Mouse (Mus musculus): ENCODE measurements at regions not wholly inside any gene's neighbourhood (a gene's known extent, or its start where the extent isn't known, plus 50 kb on each side); places are given as distances from the start of the nearest gene placed in this dataset.

- H3K4me3 ChIP-seq (replicated peaks), result no peak overlapping the region
- no peaks in the 10 kb centered on the region for H3K9me3 ChIP-seq (replicated peaks)
- no peak overlapping the region for H3K4me2 ChIP-seq (replicated peaks)
- peaks cover 6% of the 10 kb centered on the region; the same call in 1 of the 2 replicates for H3K4me1 ChIP-seq
- H3K27me3 ChIP-seq, result no peaks in the 10 kb centered on the region
- no peak overlapping the region for H3K9ac ChIP-seq
- H3K27ac ChIP-seq (replicated peaks), result no peak overlapping the region
- no peak for ATAC-seq (ENCODE audit: insufficient number of reproducible peaks, low FRiP score, low TSS enrichment, low read depth)
- no peaks in the 10 kb centered on the region for H3K36me3 ChIP-seq
- 41% methylated on average over 5 of the region's 5 CpGs for WGBS
Measured at GRCm38 (mm10) chr4:100700002-100700401, 76.5 kb upstream of the Cachd1 start.

- H3K4me1 ChIP-seq, result peaks cover 6% of the 10 kb centered on the region; the same call in 1 of the 2 replicates
- no peaks in the 10 kb centered on the region for H3K9me3 ChIP-seq (replicated peaks)
- H3K4me2 ChIP-seq (replicated peaks), result no peak overlapping the region
- H3K27me3 ChIP-seq, result no peaks in the 10 kb centered on the region
- no peak overlapping the region for H3K9ac ChIP-seq
- 32% methylated on average over 5 of the region's 5 CpGs for WGBS
- no peak overlapping the region for H3K4me3 ChIP-seq (replicated peaks)
- ATAC-seq (ENCODE audit: insufficient number of reproducible peaks, low FRiP score, low TSS enrichment, low read depth), result no peak
- no peak overlapping the region for H3K27ac ChIP-seq (replicated peaks)
- no peaks in the 10 kb centered on the region for H3K36me3 ChIP-seq
Measured at GRCm38 (mm10) chr4:100700418-100700817, 76.1 kb upstream of the Cachd1 start.

DNA sequence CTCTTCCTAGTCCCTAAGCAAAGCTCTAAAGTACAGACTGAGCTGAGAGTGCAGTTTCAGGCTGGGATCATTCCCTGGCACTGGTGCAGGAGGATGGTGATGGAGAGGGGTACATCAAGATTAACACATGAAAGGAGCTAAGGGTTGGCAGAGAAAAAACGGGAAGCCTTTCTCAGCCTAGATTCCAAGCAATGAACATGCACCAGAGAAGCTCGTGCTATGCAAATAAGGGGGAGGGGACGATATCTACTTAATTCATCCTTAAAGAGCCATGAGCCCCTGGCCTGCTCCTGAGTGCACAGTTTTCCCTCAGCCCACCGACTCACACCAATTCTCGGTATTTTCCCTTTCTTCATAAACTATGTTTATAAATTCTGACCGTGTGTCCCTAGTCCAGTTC lies 70.5 kb upstream of the Cachd1 start:
- Histone ChIP-seq H3K27ac (replicated peaks) (no peak overlapping the region), H3K9ac (no peak overlapping the region), H3K27me3 (no peaks in the 10 kb centered on the region), H3K4me2 (replicated peaks) (no peak overlapping the region), H3K36me3 (no peaks in the 10 kb centered on the region), H3K4me3 (replicated peaks) (no peak overlapping the region), H3K4me1 (no peaks in the 10 kb centered on the region; the same call in 1 of the 2 replicates), H3K9me3 (replicated peaks) (no peaks in the 10 kb centered on the region)
- 36% methylated on average over 6 of the region's 6 CpGs for WGBS
- no peak for ATAC-seq (ENCODE audit: insufficient number of reproducible peaks, low FRiP score, low TSS enrichment, low read depth)

- Histone ChIP-seq H3K27ac (replicated peaks) (peak overlapping the region; percentile 56), H3K9ac (no peak overlapping the region), H3K4me1 (no peaks in the 10 kb centered on the region; the same call in 1 of the 2 replicates), H3K27me3 (no peaks in the 10 kb centered on the region), H3K36me3 (no peaks in the 10 kb centered on the region), H3K4me3 (replicated peaks) (peak overlapping the region; percentile 16; the same call in 1 of the 2 replicates), H3K4me2 (replicated peaks) (peak overlapping the region; percentile 17), H3K9me3 (replicated peaks) (no peaks in the 10 kb centered on the region)
- 28% methylated on average over 6 of the region's 6 CpGs for WGBS
- peak; percentile 72; the same call in 1 of the 2 replicates for ATAC-seq (ENCODE audit: insufficient number of reproducible peaks, low FRiP score, low TSS enrichment, low read depth)
Measured at GRCm38 (mm10) chr4:100707125-100707524, 69.3 kb upstream of the Cachd1 start.

- no peak for ATAC-seq (ENCODE audit: insufficient number of reproducible peaks, low FRiP score, low TSS enrichment, low read depth)
- 90% methylated on average over 5 of the region's 5 CpGs for WGBS
- Histone ChIP-seq H3K27ac (replicated peaks) (no peak overlapping the region), H3K4me2 (replicated peaks) (no peak overlapping the region), H3K27me3 (no peaks in the 10 kb centered on the region), H3K4me1 (no peaks in the 10 kb centered on the region; the same call in 1 of the 2 replicates), H3K9ac (no peak overlapping the region), H3K36me3 (no peaks in the 10 kb centered on the region), H3K9me3 (replicated peaks) (no peaks in the 10 kb centered on the region), H3K4me3 (replicated peaks) (no peak overlapping the region)
Measured at GRCm38 (mm10) chr4:100708247-100708646, 68.2 kb upstream of the Cachd1 start.

DNA sequence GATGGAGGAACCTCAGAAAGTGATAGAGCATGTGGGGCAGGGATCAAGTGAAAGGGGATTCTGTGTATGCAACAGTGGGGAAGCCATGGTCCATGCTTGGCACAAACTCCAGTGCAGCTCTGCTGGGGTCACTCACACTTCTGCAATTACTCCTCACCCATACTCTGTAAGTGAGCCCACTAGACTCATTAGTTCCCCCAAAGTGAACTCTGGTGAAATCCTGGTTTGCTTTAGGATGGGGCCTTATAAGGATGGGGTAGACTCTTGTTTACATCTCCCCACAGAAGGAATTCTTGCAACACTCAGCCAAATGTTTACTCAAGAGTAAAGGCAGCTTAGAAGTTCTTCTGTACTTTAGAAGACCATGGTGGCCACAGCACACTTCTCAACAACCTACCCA lies 62.2 kb upstream of the Cachd1 start:
- Histone ChIP-seq H3K27me3 (no peaks in the 10 kb centered on the region), H3K9ac (no peak overlapping the region), H3K36me3 (no peaks in the 10 kb centered on the region), H3K4me1 (no peaks in the 10 kb centered on the region), H3K4me3 (replicated peaks) (no peak overlapping the region), H3K9me3 (replicated peaks) (no peaks in the 10 kb centered on the region), H3K4me2 (replicated peaks) (no peak overlapping the region), H3K27ac (replicated peaks) (no peak overlapping the region)
- no peak for ATAC-seq (ENCODE audit: insufficient number of reproducible peaks, low FRiP score, low TSS enrichment, low read depth)

DNA sequence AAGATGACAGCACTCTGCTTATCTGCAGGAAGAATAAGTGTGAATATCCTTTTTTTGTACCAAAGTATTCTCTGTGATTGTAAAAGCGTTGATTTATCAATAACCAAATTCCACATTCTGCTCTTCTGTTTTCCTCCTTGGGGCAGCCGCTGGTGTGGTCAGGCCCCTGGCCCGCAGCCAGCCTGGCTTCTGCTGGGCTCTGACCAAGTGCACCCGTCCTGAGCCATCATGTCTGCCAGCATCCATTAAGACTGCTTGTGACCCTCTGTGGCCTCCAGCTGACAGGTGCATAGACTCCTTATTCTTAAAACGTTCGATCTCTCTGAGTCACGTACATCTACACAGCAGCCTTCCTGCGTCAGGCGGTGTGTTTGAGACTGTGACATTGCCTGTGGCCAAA lies 58.9 kb upstream of the Cachd1 start:
- H3K36me3 ChIP-seq, result no peaks in the 10 kb centered on the region
- 86% methylated on average over 9 of the region's 9 CpGs for WGBS
- no peak for ATAC-seq (ENCODE audit: insufficient number of reproducible peaks, low FRiP score, low TSS enrichment, low read depth)
- no peaks in the 10 kb centered on the region for H3K9me3 ChIP-seq (replicated peaks)
- H3K4me3 ChIP-seq (replicated peaks), result no peak overlapping the region
- H3K27me3 ChIP-seq, result no peaks in the 10 kb centered on the region
- H3K9ac ChIP-seq, result no peak overlapping the region
- no peak overlapping the region for H3K4me2 ChIP-seq (replicated peaks)
- H3K27ac ChIP-seq (replicated peaks), result no peak overlapping the region
- H3K4me1 ChIP-seq, result 0 out of 2 replicates have a peak, but pooled peaks cover 3% of the 10 kb centered on the region

- H3K4me1 ChIP-seq, result 0 out of 2 replicates have a peak, but pooled peaks cover 7% of the 10 kb centered on the region
- no peaks in the 10 kb centered on the region for H3K36me3 ChIP-seq
- H3K4me3 ChIP-seq (replicated peaks), result no peak overlapping the region
- no peaks in the 10 kb centered on the region for H3K27me3 ChIP-seq
- no peaks in the 10 kb centered on the region for H3K9me3 ChIP-seq (replicated peaks)
- no peak for ATAC-seq (ENCODE audit: insufficient number of reproducible peaks, low FRiP score, low TSS enrichment, low read depth)
- H3K27ac ChIP-seq (replicated peaks), result no peak overlapping the region
- H3K4me2 ChIP-seq (replicated peaks), result no peak overlapping the region
- H3K9ac ChIP-seq, result no peak overlapping the region
- WGBS, result 29% methylated on average over 9 of the region's 9 CpGs
Measured at GRCm38 (mm10) chr4:100722532-100722931, 53.9 kb upstream of the Cachd1 start.

DNA sequence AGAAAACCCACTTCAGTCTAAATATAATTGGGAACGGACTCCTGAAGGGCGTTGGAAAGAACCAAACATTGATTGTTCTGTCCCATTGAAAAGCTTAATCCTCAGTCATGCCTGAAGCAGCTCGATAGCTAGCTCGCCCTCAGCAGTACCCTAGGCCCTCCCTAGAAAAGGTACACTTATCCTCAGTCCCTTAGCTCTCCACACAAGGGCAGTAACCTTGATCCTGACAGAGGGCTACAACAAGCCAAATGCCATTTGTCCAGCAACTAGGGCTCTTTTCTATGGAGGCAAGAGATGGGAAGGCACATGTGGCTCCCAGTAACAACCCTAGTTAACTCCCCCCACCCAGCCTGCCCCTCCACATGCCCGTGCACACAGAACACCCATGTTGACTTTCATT lies 53.4 kb upstream of the Cachd1 start:
- Histone ChIP-seq H3K9ac (no peak overlapping the region), H3K9me3 (replicated peaks) (no peaks in the 10 kb centered on the region), H3K36me3 (no peaks in the 10 kb centered on the region), H3K4me1 (0 out of 2 replicates have a peak, but pooled peaks cover 7% of the 10 kb centered on the region), H3K4me2 (replicated peaks) (no peak overlapping the region), H3K27ac (replicated peaks) (no peak overlapping the region), H3K4me3 (replicated peaks) (no peak overlapping the region), H3K27me3 (no peaks in the 10 kb centered on the region)
- no peak for ATAC-seq (ENCODE audit: insufficient number of reproducible peaks, low FRiP score, low TSS enrichment, low read depth)
- WGBS, result 70% methylated on average over 5 of the region's 5 CpGs

DNA sequence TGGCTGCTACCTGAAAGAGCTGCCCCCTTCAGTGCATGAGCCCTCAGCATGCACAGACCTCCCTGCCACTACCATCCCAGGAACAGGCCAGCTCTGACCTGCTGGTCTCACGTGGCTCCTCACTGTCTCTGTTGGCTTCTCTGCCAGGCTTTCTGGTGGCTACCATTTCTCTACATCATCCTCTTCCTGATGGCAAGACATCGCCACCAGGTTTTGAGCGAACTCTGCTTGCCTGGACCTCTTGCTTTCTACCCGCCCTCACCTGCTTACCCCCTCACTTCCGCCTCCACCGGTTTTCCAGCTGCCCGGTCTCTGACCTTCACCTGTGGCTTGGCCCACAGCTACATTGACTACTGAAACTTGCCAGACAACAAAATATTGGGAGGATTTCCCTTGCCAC lies 50.7 kb upstream of the Cachd1 start:
- H3K9ac ChIP-seq, result no peak overlapping the region
- 0 out of 2 replicates have a peak, but pooled peaks cover 7% of the 10 kb centered on the region for H3K4me1 ChIP-seq
- H3K4me3 ChIP-seq (replicated peaks), result no peak overlapping the region
- no peak for ATAC-seq (ENCODE audit: insufficient number of reproducible peaks, low FRiP score, low TSS enrichment, low read depth)
- no peaks in the 10 kb centered on the region for H3K36me3 ChIP-seq
- H3K4me2 ChIP-seq (replicated peaks), result no peak overlapping the region
- no peak overlapping the region for H3K27ac ChIP-seq (replicated peaks)
- H3K9me3 ChIP-seq (replicated peaks), result no peaks in the 10 kb centered on the region
- WGBS, result 89% methylated on average over 7 of the region's 7 CpGs
- no peaks in the 10 kb centered on the region for H3K27me3 ChIP-seq

DNA sequence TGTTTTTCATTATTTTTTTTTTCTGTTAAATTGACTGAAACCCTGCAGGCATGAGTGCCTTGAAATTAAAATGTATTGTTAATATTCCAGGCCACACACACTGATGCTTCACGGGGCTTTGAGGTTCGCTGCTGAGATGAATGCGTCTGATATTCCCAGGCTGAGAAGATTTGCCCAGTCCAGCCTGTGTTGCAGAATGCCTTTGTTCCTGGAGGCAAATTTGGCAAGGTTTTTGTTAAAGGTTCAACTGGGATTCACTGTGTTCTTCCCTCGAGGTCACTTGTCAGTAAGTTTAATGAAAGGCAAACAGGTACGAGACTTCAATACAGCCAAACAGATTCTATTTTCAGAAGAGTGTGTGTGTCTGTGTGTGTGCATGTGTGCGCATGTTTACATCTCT lies 50.0 kb upstream of the Cachd1 start:
- no peak for ATAC-seq (ENCODE audit: insufficient number of reproducible peaks, low FRiP score, low TSS enrichment, low read depth)
- Histone ChIP-seq H3K9me3 (replicated peaks) (no peaks in the 10 kb centered on the region), H3K36me3 (no peaks in the 10 kb centered on the region), H3K27me3 (no peaks in the 10 kb centered on the region), H3K4me3 (replicated peaks) (no peak overlapping the region), H3K27ac (replicated peaks) (no peak overlapping the region), H3K4me2 (replicated peaks) (no peak overlapping the region), H3K4me1 (0 out of 2 replicates have a peak, but pooled peaks cover 7% of the 10 kb centered on the region), H3K9ac (no peak overlapping the region)
- 47% methylated on average over 6 of the region's 6 CpGs for WGBS
